Mouse (Mus musculus) T-helper 1 cell (primary cell): ENCODE data around the gene Mgp.

Experiments used
- in situ Hi-C: fragments of 300-600 bp; cut with MboI, MseI; formaldehyde crosslinking; loops from one replicate; pipeline ENCODE4 v1.15.1; 2025; ENCODE audit warnings: high pct_unique_total_duplicates

Gene Mgp

DNA sequence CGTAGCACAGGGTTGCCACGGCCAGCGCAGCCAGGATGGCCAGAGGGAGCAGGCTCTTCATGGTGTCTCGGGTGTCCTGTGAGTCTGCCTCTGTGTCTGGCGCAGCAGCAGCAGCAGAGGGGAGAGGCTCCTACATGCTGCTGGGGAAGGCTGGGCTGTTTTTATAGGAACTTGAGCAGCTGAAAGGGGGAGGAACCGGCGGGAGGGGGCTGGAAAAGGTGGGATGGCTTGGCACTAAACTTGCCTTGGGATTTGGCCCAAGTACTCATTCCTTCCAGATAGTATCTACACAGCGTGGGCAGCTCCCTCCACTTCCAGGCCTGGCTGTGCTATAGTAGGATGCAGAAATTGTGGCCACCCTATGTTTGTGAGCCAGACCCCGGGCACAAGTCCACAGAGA, at the start of gene Mgp:
Gene Mgp (minus strand): TSS at position 154 of the 400 bp plus-strand sequence.
- in situ Hi-C loops = no loop called here

DNA sequence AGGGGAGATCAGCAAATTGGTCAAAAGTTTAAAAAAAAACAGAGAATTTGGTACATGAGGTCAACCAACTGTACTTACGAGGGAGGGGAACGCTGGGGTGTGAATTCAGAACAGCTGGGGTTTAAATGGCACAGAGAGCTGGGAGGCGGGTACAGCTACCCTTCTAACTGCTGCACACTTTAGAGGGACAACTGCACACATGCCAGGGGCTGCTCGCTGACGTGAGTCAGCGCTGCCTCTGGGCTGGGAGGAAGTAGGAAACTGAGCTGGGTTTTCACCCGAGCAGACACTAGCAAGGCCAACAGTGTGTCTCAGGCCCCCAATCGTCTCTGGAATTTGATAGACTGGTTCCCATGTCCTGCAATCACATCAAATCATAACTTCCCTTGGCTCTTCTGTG, 49.4 kb upstream of the Mgp start:
- in situ Hi-C loops = loop anchor here (10.0 to 25.0 kb wide), 2 partner anchors 400 to 812 kb away; partner anchors contain the start of gene Strap

DNA sequence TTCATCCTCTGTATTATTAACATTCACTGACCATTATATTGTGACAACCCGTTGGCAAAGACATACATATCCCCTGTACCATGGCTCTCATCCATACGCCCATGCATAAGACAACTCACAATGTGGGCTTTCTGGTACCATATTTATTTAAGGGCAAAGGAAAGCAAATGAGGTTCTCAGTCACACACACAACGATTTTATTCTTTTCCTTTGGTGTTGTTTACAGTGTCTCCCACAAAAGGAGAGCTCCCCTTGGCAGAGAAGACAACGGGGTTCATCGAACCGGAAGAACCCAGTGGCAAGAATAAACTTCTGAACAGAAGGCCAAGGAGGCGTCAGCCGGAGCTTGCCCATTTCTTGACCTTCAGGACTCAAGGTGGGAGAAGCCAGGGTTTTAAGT, 47.9 kb upstream of the Mgp start, which contains the start of gene Pde6h:
Gene Pde6h (plus strand): TSS at position 301 of the 400 bp plus-strand sequence.
- in situ Hi-C loops = loop anchor here (10.0 kb wide), 1 partner anchor 399 kb away; no protein-coding TSS in a partner anchor

DNA sequence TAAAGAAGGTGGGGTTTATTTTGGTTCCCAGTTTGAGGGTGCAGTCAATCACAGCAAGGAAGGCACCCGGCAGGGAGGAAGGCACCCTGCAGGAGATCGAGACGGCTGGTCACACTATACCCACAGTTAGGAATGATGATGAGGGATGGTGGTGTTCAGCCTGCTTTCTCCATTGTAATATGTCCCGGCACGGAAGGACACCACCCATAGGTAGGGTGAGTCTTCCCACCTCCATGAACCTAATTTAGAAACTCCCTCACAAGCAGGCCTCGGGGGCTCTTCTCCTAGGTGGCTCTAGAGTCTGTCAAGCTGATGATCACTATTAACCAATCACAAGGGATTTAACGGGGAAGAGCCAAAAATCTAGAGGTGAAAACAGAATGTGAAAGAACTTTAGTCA, 47.2 kb upstream of the Mgp start:
- in situ Hi-C loops = loop anchor here (10.0 kb wide), 1 partner anchor 398 kb away; no protein-coding TSS in a partner anchor

DNA sequence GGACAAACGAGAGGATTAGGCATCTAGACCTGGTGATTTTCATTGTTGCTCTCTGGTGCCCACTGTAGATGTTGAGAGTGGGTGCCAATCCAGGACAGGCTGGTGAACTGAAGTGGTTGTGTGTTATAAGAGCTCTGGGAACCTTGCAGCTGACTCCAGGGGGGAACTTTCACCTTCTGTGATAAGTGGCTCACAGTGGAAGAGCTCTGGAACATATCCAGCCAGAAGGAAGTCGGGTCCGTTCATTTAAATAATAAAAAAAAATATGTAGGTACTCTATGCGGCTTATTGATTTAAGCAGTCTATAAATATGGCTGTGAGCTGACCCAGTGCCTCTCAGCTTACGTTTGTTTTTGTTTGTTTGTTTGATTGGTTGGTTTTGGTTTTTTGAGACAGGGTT, 46.5 kb upstream of the Mgp start, which contains the start of gene Erp27:
Gene Erp27 (minus strand): TSS at position 101 of the 400 bp plus-strand sequence.
- in situ Hi-C loops = loop anchor here (10.0 kb wide), 1 partner anchor 397 kb away; no protein-coding TSS in a partner anchor

DNA sequence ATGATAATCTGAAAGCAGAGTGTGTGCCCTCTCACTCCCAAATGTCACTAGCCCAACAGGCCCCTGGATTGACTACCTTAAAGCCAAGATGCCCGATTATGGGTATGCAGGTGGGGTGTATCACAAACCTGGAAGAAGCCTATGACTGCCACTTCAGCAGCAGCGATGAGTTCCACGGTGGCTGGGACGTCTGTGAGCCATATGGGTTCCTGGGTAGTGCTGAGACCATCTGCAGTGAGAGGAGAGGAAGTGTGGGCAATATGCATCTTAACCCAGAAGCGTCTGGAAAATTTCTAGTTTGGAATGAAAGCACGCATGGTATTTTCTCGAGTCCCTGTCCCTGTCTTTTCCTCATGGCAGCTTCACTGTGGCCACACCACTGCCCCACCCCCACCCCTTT, 46.0 kb upstream of the Mgp start:
- in situ Hi-C loops = loop anchor here (10.0 kb wide), 1 partner anchor 397 kb away; no protein-coding TSS in a partner anchor

DNA sequence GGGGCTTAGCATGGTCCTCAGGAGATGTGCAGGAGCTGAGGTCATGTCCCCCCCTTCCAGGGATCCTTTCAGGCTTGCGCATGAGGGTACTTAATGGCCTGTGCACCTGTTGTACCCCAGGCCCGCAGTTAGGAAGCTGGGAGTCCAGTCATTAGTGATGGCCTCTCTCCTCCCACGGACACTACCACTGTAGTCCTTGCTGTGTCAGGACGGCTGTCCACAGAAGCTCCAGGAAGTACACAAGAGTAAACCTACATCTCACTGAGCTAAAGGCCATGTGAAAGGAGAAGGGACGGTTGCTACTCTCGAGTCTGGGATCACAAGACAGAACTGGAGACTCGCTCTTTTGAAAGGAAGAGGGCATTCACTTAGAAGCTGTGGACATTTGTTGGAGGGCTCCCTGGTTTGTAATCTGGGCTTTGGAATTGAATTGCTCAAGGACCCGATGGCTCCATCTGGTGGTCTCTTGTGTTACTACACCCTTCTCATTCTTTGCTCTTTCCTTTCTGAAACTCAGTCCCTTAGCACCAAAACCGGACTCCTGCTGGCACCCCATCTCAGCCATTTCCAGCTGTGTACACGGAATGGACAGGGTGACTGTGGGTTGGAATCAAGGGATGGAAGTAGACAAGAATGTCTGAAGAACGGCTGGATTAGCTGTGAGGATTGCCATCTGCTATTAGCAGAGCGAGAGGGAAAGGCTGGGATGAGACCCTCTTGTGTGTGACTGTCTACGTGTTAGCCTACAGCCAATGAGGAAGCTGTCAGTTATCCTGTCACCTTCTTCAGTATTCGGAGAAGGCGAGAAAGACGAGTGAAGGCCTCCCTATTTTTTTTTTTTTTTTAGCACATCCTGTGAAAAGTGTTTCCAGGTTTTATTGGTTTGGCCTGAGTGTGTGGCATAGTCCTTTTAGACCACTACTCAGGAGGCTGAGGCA, 45.0 kb upstream of the Mgp start:
- in situ Hi-C loops = loop anchor here (10.0 kb wide), 1 partner anchor 396 kb away; no protein-coding TSS in a partner anchor

DNA sequence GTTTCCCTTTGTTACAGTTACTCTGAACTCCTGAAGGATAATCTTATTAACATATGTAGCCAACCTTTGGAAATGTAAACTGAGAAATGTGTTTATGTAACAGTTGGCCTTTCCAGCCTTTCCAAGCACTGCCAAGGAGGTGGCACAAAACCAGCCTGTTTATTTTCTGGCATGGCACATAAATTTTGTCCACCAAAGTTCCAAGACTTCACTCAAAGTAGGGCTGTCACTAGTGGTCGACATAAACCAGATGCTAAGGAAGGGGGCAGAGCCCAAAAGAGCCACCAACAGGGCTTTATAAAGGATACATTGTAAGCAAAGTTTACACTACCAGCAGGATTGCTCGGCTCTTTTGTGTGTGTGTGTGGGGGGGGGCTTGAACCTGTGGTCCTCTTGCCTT, 42.3 kb upstream of the Mgp start:
- in situ Hi-C loops = no loop called here

DNA sequence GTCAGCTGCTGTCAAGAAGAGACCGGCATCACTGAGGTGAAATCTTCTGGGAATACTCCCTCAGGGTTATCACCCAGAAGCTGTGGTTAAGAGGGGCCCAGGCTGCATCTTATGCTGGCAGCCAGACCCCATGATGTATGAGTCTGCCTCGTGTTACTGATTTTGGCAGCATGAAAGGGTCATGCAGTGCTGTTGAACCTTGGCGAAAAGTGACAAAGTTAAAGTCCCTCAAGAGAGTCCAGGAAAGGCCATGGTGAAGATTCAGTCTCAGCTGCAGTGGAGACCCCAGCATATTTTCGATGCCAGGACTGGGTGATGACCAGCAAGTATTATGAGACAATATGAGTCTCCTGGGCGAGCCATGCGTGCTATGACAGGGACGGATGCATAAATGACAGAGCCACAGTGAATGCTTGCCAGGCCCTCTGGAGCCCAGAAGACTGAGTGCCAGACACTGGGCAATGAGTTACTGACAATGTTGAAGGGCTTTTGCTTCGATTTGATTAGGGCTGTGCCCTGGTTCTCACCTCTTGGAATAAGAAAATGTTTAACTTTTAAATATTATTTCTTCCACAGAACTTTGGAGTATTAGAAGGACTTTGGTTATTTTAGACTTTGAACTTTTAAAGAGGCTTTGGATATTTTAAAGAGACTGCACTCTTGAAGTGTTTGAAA, 40.2 kb upstream of the Mgp start:
- in situ Hi-C loops = no loop called here

DNA sequence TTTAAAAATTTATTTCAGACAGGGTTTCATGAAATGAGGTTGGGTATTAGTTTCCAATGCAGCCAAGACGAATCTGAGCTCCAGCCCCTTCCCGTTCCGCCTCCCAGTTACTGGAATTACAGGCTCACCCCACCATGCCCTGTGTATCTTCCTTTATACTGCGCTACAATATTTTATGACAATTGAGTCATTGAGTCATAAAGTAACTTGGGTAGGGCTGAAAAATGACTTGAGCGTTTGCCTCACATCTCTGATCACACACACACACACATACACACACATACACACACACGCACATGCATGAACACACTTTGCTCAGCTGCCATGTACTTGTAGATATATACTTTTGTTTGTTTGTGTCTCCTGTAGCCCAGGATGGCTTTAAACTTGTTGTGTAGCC, 38.6 kb upstream of the Mgp start:
- in situ Hi-C loops = loop anchor here (5.0 kb wide), 1 partner anchor 67 kb away; no protein-coding TSS in a partner anchor

DNA sequence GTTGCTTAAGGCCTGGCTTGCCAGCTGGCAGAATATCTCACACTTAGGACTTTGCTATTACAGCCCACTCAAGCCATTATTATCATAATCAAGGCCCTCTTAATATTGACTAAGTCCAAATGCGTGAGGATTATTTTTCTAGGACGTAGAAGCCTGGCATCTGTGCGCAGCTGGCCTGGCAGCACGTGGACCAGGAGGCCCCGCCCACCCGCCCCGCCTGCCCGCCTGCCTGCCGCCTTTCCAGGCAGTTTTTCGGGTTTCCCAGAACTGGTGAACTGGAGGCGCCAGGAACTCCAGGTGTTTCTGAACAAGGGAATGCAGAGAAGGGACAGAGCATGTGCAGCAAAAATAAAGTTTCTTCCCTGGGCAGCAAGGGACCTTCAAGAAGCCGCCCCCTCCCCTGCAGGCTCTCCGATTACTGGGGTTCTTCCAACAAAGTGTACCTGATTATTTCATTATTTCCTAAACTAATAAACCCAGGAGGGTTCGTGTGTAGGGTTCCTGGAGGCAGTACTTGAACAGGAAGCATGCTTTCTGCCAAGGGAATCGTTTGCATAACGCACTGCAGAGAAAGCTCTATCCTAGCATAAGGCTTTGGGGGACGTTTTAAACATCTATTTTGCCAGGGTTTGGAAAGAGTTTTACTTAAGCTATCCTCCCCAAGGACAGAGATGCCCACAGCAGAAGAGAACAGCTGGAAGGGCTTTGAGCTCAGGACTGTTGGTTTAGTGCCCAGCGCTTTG, 37.9 kb upstream of the Mgp start:
- in situ Hi-C loops = loop anchor here (5.0 kb wide), 1 partner anchor 66 kb away; no protein-coding TSS in a partner anchor

DNA sequence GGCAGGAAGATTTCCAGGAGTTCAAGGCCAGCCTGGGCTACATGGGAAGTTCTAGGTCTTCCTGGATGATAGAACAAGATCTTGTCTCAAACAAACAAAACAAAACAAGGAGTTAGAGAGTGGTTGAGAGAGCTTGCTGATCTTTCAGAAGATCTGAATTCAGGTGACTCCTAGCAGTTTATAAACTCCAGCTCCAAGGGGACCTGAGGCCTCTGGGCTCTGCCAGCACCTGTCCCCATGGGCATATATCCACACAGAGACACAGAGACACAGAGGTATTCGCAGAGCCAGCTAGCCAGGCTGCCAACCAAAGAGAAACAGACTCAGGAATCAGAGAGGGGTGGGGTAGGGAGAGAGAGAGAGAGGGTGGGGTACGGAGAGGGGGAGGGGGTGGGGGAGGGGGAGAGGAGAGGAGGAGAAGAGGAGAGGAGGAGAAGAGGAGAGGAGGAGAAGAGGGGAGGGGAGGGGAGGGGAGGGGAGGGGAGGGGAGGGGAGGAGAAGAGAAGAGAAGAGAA, 37.2 kb upstream of the Mgp start:
- in situ Hi-C loops = loop anchor here (5.0 kb wide), 1 partner anchor 66 kb away; no protein-coding TSS in a partner anchor

DNA sequence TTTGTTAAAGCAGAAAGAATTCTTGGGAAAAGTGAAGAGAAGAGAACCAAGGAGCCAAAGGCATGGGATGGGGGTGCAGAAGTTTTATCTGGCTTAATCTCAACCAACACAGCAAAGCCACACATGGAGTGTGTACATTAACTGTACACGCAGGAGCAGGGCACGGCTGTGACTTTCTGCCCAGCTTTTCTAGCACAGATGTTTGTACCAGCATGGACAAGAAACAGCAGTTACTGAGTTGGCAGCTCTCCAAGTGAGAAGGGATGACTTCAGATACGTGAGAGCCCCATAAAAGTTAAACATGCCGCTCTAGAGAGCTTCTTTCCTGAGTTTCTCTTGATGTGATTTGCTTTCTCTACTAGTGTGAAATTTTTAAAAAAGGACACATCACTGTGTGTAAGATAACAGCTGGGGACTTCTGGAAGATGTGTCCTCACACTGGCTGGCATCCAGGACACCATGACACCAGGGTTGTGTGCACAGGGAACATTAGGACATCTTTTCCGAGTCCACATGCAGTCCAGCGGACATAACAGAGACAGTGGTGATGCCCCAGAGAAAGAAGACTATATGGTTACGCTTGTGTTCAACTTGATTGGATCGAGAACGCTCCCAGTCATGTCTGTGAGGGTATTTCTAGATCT, 34.7 kb upstream of the Mgp start:
- in situ Hi-C loops = loop anchor here (5.0 kb wide), 1 partner anchor 63 kb away; no protein-coding TSS in a partner anchor

DNA sequence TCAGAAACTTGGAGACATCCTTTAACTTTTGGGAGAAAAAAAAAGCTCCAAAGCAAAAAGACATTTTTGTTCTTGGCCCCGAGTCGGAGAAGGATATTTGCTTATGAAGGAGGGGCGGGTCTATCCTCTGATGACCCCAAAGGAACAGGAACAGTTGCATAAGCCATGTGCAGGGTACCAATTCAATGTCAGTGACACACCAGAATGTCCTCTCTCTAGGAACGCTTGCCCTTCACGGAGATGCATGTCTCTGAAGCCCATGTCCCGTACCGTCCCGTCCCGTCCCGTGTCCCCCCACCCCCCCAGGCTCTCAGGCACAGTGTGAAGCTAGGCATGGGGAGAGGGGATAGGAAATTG, 31.3 kb upstream of the Mgp start:
- in situ Hi-C loops = no loop called here

DNA sequence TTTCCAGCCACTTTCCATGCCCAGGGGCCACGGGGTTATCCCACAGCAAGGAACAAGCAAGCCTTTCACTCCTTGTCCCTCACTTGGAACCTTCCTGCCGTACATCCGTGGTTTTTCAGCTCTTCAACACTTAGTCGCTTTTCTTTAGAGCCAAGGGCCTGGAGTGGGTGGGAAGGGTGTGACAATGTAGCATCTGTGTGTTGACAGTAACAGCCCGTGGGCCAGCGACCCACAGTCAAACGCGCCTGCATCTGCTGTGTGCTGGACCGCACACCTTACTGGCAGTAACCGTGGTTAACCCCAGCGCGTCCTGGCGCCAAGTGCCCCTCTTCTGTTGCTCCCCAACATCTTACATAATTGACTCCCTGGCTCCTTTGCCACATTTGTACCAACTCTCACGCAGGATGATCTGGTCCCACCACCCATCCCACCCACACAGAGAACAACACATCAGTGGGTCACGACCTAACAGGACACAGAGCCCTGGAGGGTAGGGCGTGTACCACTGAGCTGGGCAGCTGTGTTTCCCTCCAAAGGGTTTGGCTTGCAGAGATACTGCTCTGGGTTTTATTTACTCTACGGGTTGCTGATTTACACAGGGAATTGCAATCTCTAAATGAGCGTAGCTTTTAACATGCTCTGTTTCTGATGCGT, 30.8 kb upstream of the Mgp start:
- in situ Hi-C loops = no loop called here

DNA sequence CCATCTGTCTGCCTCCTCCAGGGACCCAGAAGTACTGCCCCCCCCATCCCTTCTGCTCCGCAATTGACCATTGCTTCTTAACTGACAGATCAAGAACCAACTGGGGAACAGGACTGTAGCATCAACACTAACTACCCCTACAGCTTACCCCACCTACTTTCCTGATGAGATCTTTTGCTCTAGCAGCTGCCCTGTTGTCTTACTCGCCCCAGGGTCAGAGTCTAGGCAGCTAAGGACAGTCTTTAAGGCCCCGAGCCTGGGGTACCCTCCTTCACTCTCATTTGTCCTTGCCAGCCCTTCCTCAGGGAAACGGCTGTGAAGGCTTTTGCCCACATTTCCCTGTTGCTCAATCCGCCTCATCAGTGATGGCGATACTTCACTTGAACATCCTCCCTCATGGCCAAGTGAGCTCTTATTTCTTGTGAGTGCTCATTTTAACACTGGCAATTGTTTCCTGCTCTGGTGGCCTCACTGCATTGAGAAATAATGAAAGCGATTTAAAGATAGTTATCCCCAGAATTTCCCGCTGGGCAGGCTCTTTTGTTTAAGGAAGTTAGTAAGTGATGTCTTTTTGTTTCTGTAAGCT, 28.4 kb upstream of the Mgp start:
- in situ Hi-C loops = no loop called here

DNA sequence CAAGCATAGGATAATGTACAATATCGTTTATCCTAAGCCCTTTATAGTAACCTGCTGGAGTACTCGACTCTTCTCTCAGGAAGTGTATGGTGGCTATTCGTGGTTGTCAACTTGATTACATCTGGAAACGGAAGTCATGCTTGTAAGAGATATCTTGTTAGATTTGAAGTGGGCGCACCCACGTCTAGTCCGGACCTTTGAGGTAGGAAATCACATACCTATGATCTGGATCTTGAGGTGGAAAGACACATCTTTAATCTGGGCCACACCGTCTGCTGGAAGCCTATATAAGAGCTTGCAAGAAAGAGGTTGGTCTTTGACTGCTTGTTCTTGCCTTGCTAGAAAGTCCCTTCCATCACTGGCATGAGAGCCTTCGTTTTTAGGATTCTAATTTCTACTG, 26.9 kb upstream of the Mgp start:
- in situ Hi-C loops = no loop called here

DNA sequence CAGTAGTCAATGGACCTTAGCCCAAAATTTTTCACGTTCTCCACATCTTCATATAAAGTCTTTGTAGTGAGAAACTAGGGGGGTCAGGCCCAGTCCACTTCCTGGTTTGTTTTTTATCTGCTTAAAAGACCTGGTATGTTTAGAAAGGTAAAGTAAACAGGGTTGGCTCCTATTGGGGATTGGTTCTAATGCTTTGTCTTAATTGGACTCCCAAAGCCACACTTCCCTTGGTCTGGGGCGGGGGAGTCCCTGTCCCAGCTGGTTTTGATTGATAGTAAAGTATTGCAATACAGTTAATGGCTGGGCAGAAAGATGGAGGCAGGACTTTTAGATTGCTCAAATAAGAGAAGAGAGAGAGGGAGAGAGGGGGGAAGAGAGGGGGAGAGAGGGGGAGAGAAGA, 25.4 kb upstream of the Mgp start:
- in situ Hi-C loops = no loop called here

DNA sequence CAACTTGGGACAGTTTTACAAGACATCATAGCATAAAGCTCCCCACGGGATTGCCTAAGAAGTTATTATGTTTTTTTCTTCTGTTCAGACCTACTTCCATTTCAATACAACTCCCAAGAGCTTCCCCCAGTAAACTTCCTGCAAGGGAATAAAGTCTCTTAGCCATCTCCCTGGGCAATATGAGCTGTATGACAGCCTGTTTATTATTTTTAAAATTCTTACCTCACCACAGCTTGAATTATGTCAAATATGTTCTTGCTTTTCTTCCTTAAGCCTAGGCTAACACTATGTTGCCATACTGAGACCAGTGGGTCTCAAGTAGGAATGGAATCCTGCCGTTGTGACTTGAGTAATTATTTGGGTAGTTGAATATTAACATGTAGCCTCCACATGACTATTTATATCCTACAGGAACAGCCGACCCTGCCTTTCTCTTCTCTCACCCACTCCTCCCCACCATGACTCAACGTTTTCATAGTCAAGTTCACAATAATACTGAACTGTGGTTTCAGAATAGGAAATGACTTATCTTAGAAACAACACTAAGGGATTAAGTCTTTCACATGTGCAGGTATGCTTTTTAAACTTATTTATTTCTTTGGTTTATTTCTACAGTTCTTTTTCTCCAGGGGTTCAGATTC, 24.9 kb upstream of the Mgp start:
- in situ Hi-C loops = no loop called here
